Mouse (Mus musculus) testis, adult 2 months (tissue): ENCODE data around the gene Mlip. TPM values are rescaled to one million over a fixed set of nuclear protein-coding genes. Genes with fewer than 3 reads are reported as not detected.
"Not testable (repeated sequence)": the region's sequence is repeated elsewhere in the genome, so short reads cannot be mapped to it uniquely, and the experiment has no call there.

ENCODE experiments used
- H3K27ac ChIP-seq: fragments of 200-500 bp; 2 replicates; pipeline ENCODE4 v1.5.1; 2012; ENCODE audit warnings: low read depth, low read length; ENCODE audit not compliant: control insufficient read depth, insufficient read depth
- H3K27me3 ChIP-seq: fragments of 200-500 bp; 2 replicates; pipeline ENCODE4 v1.6.1; 2012; ENCODE audit warnings: mild to moderate bottlenecking, low read length, moderate library complexity; ENCODE audit not compliant: control insufficient read depth, insufficient read depth
- H3K36me3 ChIP-seq: fragments of 200-500 bp; 2 replicates; pipeline ENCODE4 v1.6.1; 2012; ENCODE audit warnings: mild to moderate bottlenecking, low read length; ENCODE audit not compliant: control insufficient read depth, insufficient read depth
- H3K4me1 ChIP-seq: fragments of 200-500 bp; 2 replicates; pipeline ENCODE4 v1.6.1; 2012; ENCODE audit warnings: low read length; ENCODE audit not compliant: control insufficient read depth, insufficient read depth
- H3K4me3 ChIP-seq: fragments of 200-500 bp; 2 replicates; pipeline ENCODE4 v1.5.1; 2012; ENCODE audit warnings: low read depth, mild to moderate bottlenecking, low read length, moderate library complexity, mixed read lengths; ENCODE audit not compliant: control insufficient read depth
- CTCF ChIP-seq: fragments of 200-500 bp; IDR thresholded peaks from 2 replicates; pipeline ENCODE4 v1.5.1; 2012; ENCODE audit warnings: low read depth, mild to moderate bottlenecking, inconsistent platforms, low read length, moderate library complexity; ENCODE audit not compliant: control insufficient read depth, insufficient read depth, insufficient replicate concordance
- POLR2A ChIP-seq: fragments of 200-500 bp; IDR thresholded peaks from 2 replicates; pipeline ENCODE4 v1.6.1; 2012; ENCODE audit warnings: low read depth, mild to moderate bottlenecking, inconsistent platforms, low read length, moderate library complexity; ENCODE audit not compliant: control insufficient read depth
- polyA plus RNA-seq: library from polyadenylated mRNA; depleted of rRNA; stranded (reverse); fragments of >200 nt; gene quantifications from 2 replicates; pipeline ENCODE4 v1.2.3, GENCODE M21; 2012; rRNA removed

Gene Mlip
- polyA plus RNA-seq, 1 experiment, result 2.4 TPM

DNA sequence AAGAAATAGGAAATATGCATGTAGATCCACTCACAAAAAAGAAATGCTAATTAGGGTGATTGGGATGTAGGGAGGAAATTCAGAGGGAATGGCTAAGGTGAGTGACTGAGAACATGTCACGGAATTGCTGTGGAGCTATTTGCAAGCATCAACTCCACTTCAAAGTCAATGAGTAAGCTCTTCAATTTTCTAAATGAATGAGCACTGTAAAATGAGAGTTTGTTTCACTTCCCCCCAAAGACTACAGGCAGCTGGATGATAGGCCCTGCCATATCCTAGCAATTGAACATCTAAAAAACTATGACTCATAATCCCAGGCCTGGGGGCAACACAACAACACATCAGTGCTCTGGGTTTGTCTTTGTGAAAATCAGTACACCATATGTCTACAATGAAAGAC is 233.0 kb downstream of the Mlip start:
- H3K4me1 ChIP-seq, result no peaks in the 10 kb centered on the region
- H3K27ac ChIP-seq, result no peak overlapping the region
- H3K27me3 ChIP-seq, result no peaks in the 10 kb centered on the region
- H3K4me3 ChIP-seq, result no peak overlapping the region
- no peak for TF ChIP-seq CTCF
- no peak for TF ChIP-seq POLR2A
- H3K36me3 ChIP-seq, result no peaks in the 10 kb centered on the region

GRCm38 (mm10) chr9:77096886-77097285 is 255.9 kb downstream of the Mlip start:
- TF ChIP-seq CTCF (no peak), POLR2A (no peak)
- Histone ChIP-seq H3K4me3 (no peak overlapping the region), H3K36me3 (no peaks in the 10 kb centered on the region), H3K27me3 (no peaks in the 10 kb centered on the region), H3K4me1 (no peaks in the 10 kb centered on the region), H3K27ac (no peak overlapping the region)

DNA sequence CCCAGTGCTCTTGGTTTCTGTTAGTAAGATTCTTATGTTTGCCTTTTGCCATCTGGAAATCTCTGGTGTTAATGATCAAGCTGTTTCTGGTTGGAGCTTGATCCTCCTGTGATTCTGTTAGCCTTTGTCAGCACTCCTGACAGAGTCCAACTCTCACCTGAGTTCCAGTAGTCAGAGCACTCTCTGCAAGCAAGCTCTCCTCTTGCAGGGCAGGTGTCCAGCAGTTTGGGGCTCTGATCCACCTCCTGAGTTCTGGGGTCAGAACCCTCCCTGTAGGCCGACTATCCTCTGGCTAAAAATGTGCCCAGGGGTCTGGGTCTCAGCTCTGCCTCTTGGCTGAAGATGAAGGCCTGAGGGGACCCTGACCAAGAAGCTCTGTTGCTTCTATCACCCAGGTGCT is 269.5 kb downstream of the Mlip start:
- H3K36me3 ChIP-seq, H3K27me3 ChIP-seq, H3K27ac ChIP-seq, H3K4me3 ChIP-seq, H3K4me1 ChIP-seq: not testable (repeated sequence)

- TF ChIP-seq POLR2A (no peak), CTCF (no peak)
- H3K4me1 ChIP-seq, result no peaks in the 10 kb centered on the region
- no peak overlapping the region for H3K4me3 ChIP-seq
- no peaks in the 10 kb centered on the region for H3K36me3 ChIP-seq
- H3K27me3 ChIP-seq, result no peaks in the 10 kb centered on the region
- no peak overlapping the region for H3K27ac ChIP-seq
Measured at GRCm38 (mm10) chr9:77071676-77072075, 281.1 kb downstream of the Mlip start.

DNA sequence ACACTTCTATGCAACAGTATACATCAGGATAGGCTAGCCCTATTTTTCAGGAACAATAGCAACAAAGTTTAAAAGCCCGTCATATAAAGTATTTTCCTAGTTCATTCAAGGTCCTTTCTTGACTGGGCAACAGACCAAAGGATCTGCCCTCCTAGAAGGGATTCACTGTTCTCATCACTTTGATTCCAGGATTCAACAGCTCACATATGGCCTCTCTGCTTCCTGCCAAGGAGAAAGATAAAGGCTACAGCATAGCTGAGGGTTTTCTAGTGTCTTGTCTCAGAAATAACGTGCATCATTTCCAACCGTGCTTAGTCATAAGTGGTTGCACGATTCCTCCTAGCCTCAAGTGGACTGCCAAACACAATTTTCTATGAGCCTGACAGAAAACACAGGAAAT is 296.2 kb downstream of the Mlip start:
- TF ChIP-seq POLR2A (no peak), CTCF (no peak)
- H3K36me3 ChIP-seq, result no peaks in the 10 kb centered on the region
- H3K4me3 ChIP-seq, result no peak overlapping the region
- no peaks in the 10 kb centered on the region for H3K27me3 ChIP-seq
- H3K4me1 ChIP-seq, result no peaks in the 10 kb centered on the region
- no peak overlapping the region for H3K27ac ChIP-seq

DNA sequence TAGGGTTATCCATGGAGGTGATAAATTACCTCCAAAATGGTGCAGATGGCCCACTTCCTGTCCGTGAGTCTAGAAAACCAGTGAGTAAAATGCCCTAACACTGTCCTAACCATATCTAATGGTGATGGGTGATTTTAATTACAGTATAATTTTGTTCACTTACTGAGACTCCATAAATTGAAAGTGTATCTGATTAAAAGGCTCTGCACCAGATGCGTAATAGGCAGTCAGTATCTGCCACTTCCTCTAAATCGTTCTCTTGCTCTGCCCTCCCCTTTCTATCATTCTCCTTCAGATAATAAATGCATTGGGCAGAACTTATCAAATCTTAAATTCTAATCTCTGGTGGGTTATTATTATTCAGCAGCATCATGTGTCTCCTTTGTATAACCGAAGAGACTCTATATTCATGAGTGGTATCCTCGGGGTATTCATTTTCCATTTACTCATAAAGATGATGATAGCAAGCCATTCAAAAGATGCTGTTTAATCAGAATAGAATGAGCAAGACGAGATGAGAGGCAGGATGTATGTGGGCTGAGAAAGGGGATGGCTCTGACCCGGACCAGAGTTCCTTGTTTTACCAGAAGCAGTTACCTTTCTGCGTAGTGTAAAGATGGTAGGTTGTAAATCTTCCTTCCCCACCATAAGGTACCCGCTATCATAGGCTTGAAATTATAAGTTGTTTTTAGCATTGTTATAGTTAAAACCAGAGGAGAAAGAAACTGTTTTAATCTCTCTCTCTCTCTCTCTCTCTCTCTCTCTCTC is 298.2 kb downstream of the Mlip start:
- TF ChIP-seq CTCF (no peak), POLR2A (no peak)

More for the DNA sequence above, 298.2 kb downstream of the Mlip start:
- no peak overlapping the region for H3K4me3 ChIP-seq
- no peaks in the 10 kb centered on the region for H3K36me3 ChIP-seq
- no peaks in the 10 kb centered on the region for H3K27me3 ChIP-seq
- no peaks in the 10 kb centered on the region for H3K4me1 ChIP-seq
- H3K27ac ChIP-seq, result no peak overlapping the region

Other genes with a start within 250 kb of the Mlip start
- gene Lrrc1, start 191.9 kb upstream of the Mlip start, polyA plus RNA-seq, result 106 and 234 TPM in 2 replicates